Comparison of ENCODE assay signal across 9 mouse cellular contexts in genomic region chrY:90740013-90740561, GRCm38 (mm10). TPM values are rescaled to one million over a fixed set of nuclear protein-coding genes. Genes with fewer than 3 reads are reported as not detected.
DNase-seq lines count a peak whose midpoint lies in the region; ATAC-seq and TF ChIP-seq lines count a peak whose summit lies in the region.
"Had no signal": no experiment of that assay in that cellular context is flagged by ENCODE, and none has a peak within 500 bp of the region (broad histone marks: within the 10 kb centered on the region; RNA-seq: fewer than 3 reads in every experiment).

No protein-coding gene starts in this region.

- intact Hi-C loops in left cerebral cortex, adult 2 months (cut with DNase I) = no loop called here

- no peaks in the 10 kb centered on the region for H3K4me1 ChIP-seq in heart, embryonic 16.5 days (ENCODE audit: control insufficient read depth, insufficient read depth, low read length)
- no peaks in the 10 kb centered on the region for H3K4me1 ChIP-seq in liver, embryonic 11.5 days (replicated peaks; ENCODE audit: control insufficient read depth, insufficient read depth, low read length)
- H3K4me1 ChIP-seq: neural tube, embryonic 12.5 days had no signal

- no peak for TF ChIP-seq CTCF in left cerebral cortex, adult 2 months (IDR thresholded peaks at IDR 0.05)

- H3K36me3 ChIP-seq in heart, embryonic 16.5 days (ENCODE audit: control insufficient read depth, insufficient read depth) = peaks cover 34% of the 10 kb centered on the region
- peaks cover 47% of the 10 kb centered on the region for H3K36me3 ChIP-seq in liver, embryonic 11.5 days (ENCODE audit: control insufficient read depth, insufficient read depth, low read length)

- H3K9me3 ChIP-seq in heart, embryonic 16.5 days (replicated peaks; ENCODE audit: control insufficient read depth, low read length) = peaks cover 37% of the 10 kb centered on the region
- H3K9me3 ChIP-seq in liver, embryonic 11.5 days (ENCODE audit: control insufficient read depth, low read length) = peaks cover 47% of the 10 kb centered on the region

- no peak overlapping the region for H3K4me3 ChIP-seq in left cerebral cortex, adult 2 months
- H3K4me3 ChIP-seq in heart, embryonic 16.5 days (ENCODE audit: low read length) = no peak overlapping the region
- no peak overlapping the region for H3K4me3 ChIP-seq in liver, embryonic 11.5 days (ENCODE audit: low read depth, low read length)

- no peak overlapping the region for H3K4me2 ChIP-seq in heart, embryonic 16.5 days (ENCODE audit: low read depth, low read length)
- H3K4me2 ChIP-seq in liver, embryonic 11.5 days = no peak overlapping the region
- H3K4me2 ChIP-seq: neural tube, embryonic 12.5 days had no signal

- no peak overlapping the region for H3K27ac ChIP-seq in left cerebral cortex, adult 2 months
- H3K27ac ChIP-seq in heart, embryonic 16.5 days (ENCODE audit: low read length) = no peak overlapping the region
- no peak overlapping the region for H3K27ac ChIP-seq in liver, embryonic 11.5 days (ENCODE audit: low read depth, low read length)
- H3K27ac ChIP-seq: neural tube, embryonic 12.5 days had no signal

- WGBS in heart, embryonic 16.5 days = 43% methylated on average over 14 of the region's 14 CpGs
- 45% methylated on average over 14 of the region's 14 CpGs for WGBS in liver, embryonic 11.5 days

- no peaks in the 10 kb centered on the region for H3K27me3 ChIP-seq in heart, embryonic 16.5 days (ENCODE audit: control insufficient read depth, insufficient read depth, low read length)
- H3K27me3 ChIP-seq in liver, embryonic 11.5 days (replicated peaks; ENCODE audit: control insufficient read depth, insufficient read depth, low read length) = no peaks in the 10 kb centered on the region
- H3K27me3 ChIP-seq: neural tube, embryonic 12.5 days had no signal

- no peak overlapping the region for H3K9ac ChIP-seq in heart, embryonic 16.5 days (ENCODE audit: low read length)
- no peak overlapping the region for H3K9ac ChIP-seq in liver, embryonic 11.5 days (ENCODE audit: low read depth, low read length)
- H3K9ac ChIP-seq: neural tube, embryonic 12.5 days had no signal

- ATAC-seq in heart, embryonic 16.5 days (replicated peaks; ENCODE audit: extremely low read depth, insufficient read depth, low FRiP score) = peak; percentile 10
- ATAC-seq in liver, embryonic 11.5 days (replicated peaks; ENCODE audit: low FRiP score) = peak; percentile 11; the same call in 1 of the 2 replicates

- DNase-seq in left cerebral cortex, adult 2 months (ENCODE audit: extremely low spot score in 1 of 2, low spot score in 2 of 2) = peak; percentile 21 to 46
- DNase-seq in left cerebral cortex, adult 18-20 months (ENCODE audit: low spot score in 2 of 2) = no peak
- peak; percentile 90 for DNase-seq in NIH3T3 (ENCODE audit: low read depth)
- peak; percentile 83 for DNase-seq in embryo, embryonic 10 days (ENCODE audit: low spot score)
- peak; percentile 85 for DNase-seq in liver, embryonic 11.5 days (ENCODE audit: low spot score)
- peak; percentile 90 for DNase-seq in retina, postnatal 1 day
- DNase-seq in urinary bladder, postnatal 4 days (ENCODE audit: low spot score in 2 of 2) = peak; percentile 44 to 88

RNA-seq across cellular contexts. Expression of gene Gm21860, which starts 14.5 kb away (rescaled TPM):
- total RNA-seq in left cerebral cortex, adult 2 months (2021) = not detected
- total RNA-seq in left cerebral cortex, adult 18-20 months (2021) = not detected
- polyA plus RNA-seq in heart, embryonic 16.5 days (2015; fragmentation: Nextera tagmentation; extraction: Ambion mirVana) = not detected in 2 replicates
- not detected in 2 replicates for polyA plus RNA-seq in liver, embryonic 11.5 days (2014; fragmentation: Nextera tagmentation; extraction: Ambion mirVana)
- polyA plus RNA-seq: neural tube, embryonic 12.5 days had no signal

RNA-seq across cellular contexts. Expression of gene Gm47283, which starts 44.5 kb away (rescaled TPM):
- total RNA-seq in left cerebral cortex, adult 2 months (2021) = not detected
- total RNA-seq in left cerebral cortex, adult 18-20 months (2021) = not detected
- polyA plus RNA-seq in heart, embryonic 16.5 days (2015; fragmentation: Nextera tagmentation; extraction: Ambion mirVana) = not detected in 2 replicates
- not detected in 2 replicates for polyA plus RNA-seq in liver, embryonic 11.5 days (2014; fragmentation: Nextera tagmentation; extraction: Ambion mirVana)
- polyA plus RNA-seq: neural tube, embryonic 12.5 days had no signal

Comparison
In these comparisons a context has a peak if more than half of its experiments do, and no peak if none do; other contexts are left out.
1. DNase-seq: peak in left cerebral cortex, adult 2 months (2 of 2), NIH3T3 (single experiment), embryo, embryonic 10 days (single experiment), liver, embryonic 11.5 days (single experiment), retina, postnatal 1 day (single experiment) and urinary bladder, postnatal 4 days (2 of 2); none in left cerebral cortex, adult 18-20 months (0 of 2).